Mouse (Mus musculus): ENCODE results near the gene Rpl3. TPM values are rescaled to one million over a fixed set of nuclear protein-coding genes. Genes with fewer than 3 reads are reported as not detected.

The Rpl3 gene
- polyA plus RNA-seq, 3 experiments from 2014 or later: 2,844 to 4,969 (median 3,861) TPM

GRCm38 (mm10) chr15:80083740-80084139, 7.9 kb downstream of the Rpl3 start:
- ATAC-seq: peak; percentile 15

GRCm38 (mm10) chr15:80083276-80083731, 8.4 kb downstream of the Rpl3 start:
- ATAC-seq: peak; percentile 92

- no peak for ATAC-seq
These were observed 8.9 kb downstream of the Rpl3 start for GRCm38 (mm10) chr15:80082661-80083275.

GRCm38 (mm10) chr15:80081801-80082546, 9.7 kb downstream of the Rpl3 start:
- ATAC-seq: no peak

GRCm38 (mm10) chr15:80080711-80081615, 10.7 kb downstream of the Rpl3 start:
- ATAC-seq: no peak

- ATAC-seq: no peak
These were observed 11.7 kb downstream of the Rpl3 start for GRCm38 (mm10) chr15:80079954-80080353.

- no peak for ATAC-seq
These were observed 12.5 kb downstream of the Rpl3 start for GRCm38 (mm10) chr15:80079129-80079668.

GRCm38 (mm10) chr15:80078058-80078814, 13.4 kb downstream of the Rpl3 start:
- no peak for ATAC-seq

GRCm38 (mm10) chr15:80076338-80077136, 15.1 kb downstream of the Rpl3 start:
- peak; percentile 70 for ATAC-seq

GRCm38 (mm10) chr15:80075733-80076337, 15.8 kb downstream of the Rpl3 start:
- ATAC-seq: no peak

GRCm38 (mm10) chr15:80075374-80075694, 16.3 kb downstream of the Rpl3 start:
- no peak for ATAC-seq

GRCm38 (mm10) chr15:80074663-80075373, 16.9 kb downstream of the Rpl3 start:
- no peak for ATAC-seq

GRCm38 (mm10) chr15:80073256-80073621, 18.4 kb downstream of the Rpl3 start:
- ATAC-seq: no peak

- ATAC-seq: no peak
These were observed 19.0 kb downstream of the Rpl3 start for GRCm38 (mm10) chr15:80072579-80073255.

GRCm38 (mm10) chr15:80071951-80072437, 19.7 kb downstream of the Rpl3 start:
- ATAC-seq: no peak

GRCm38 (mm10) chr15:80070095-80070644, 21.5 kb downstream of the Rpl3 start:
- ATAC-seq: no peak

- no peak for ATAC-seq
These were observed 22.5 kb downstream of the Rpl3 start for GRCm38 (mm10) chr15:80069171-80069570.

GRCm38 (mm10) chr15:80066538-80066937, 25.1 kb downstream of the Rpl3 start:
- ATAC-seq: no peak

- no peak for ATAC-seq
These were observed 26.3 kb downstream of the Rpl3 start for GRCm38 (mm10) chr15:80065414-80065813.

Data from inflammation-experienced regulatory T-cells, adult 6 months (primary cell).